Mouse (Mus musculus) olfactory bulb, adult 2 months (tissue): ENCODE data around the gene Mapkapk2. TPM values are rescaled to one million over a fixed set of nuclear protein-coding genes. Genes with fewer than 3 reads are reported as not detected.
"Not testable (repeated sequence)": the region's sequence is repeated elsewhere in the genome, so short reads cannot be mapped to it uniquely, and the experiment has no call there.

Experiments used
- H3K27ac ChIP-seq: fragments of 200-500 bp; 2 replicates; pipeline ENCODE4 v1.5.1; 2012; ENCODE audit warnings: low read depth, low read length; ENCODE audit not compliant: insufficient read depth
- H3K4me1 ChIP-seq: fragments of 200-500 bp; 2 replicates; pipeline ENCODE4 v1.6.1; 2012; ENCODE audit warnings: low read length; ENCODE audit not compliant: control insufficient read depth, insufficient read depth
- H3K4me3 ChIP-seq: fragments of 200-500 bp; 2 replicates; pipeline ENCODE4 v1.5.1; 2012; ENCODE audit warnings: mild to moderate bottlenecking, low read depth, low read length, moderate library complexity; ENCODE audit not compliant: insufficient read depth
- CTCF ChIP-seq: fragments of 200-500 bp; IDR thresholded peaks from 2 replicates; pipeline ENCODE4 v1.5.1; 2012; ENCODE audit warnings: low read depth, mild to moderate bottlenecking, low read length, moderate library complexity; ENCODE audit not compliant: insufficient read depth
- POLR2A ChIP-seq: fragments of 200-500 bp; IDR thresholded peaks from 2 replicates; pipeline ENCODE4 v1.6.1; 2012; ENCODE audit warnings: mild to moderate bottlenecking, low read depth, low read length, moderate library complexity; ENCODE audit not compliant: insufficient read depth
- WGBS: fragments of 180-500 bp; shearing (Covaris S2); methylation state at CpG from one replicate; pipeline ENCODE4 v1.1.7; 2018; 5-methylcytosine and 5-hydroxymethylcytosine counted together
- polyA plus RNA-seq: library from polyadenylated mRNA; stranded (reverse); fragments of >200 nt; gene quantifications from 2 replicates; pipeline ENCODE4 v1.2.4, GENCODE M21; 2012; ENCODE audit warnings: low replicate concordance; ENCODE audit not compliant: missing spikeins, insufficient read depth, insufficient read length

The Mapkapk2 gene
- polyA plus RNA-seq, 1 experiment: not detected

- Histone ChIP-seq H3K4me3 (no peak overlapping the region), H3K4me1 (no peaks in the 10 kb centered on the region), H3K27ac (no peak overlapping the region)
- 94% methylated on average over 5 of the region's 5 CpGs for WGBS
- no peak for TF ChIP-seq POLR2A
- no peak for TF ChIP-seq CTCF
These were observed 58.1 kb downstream of the Mapkapk2 start for GRCm38 (mm10) chr1:131039479-131039878.

GRCm38 (mm10) chr1:131038415-131039017 is 59.1 kb downstream of the Mapkapk2 start:
- 92% methylated on average over 10 of the region's 10 CpGs for WGBS
- Histone ChIP-seq H3K4me3 (no peak overlapping the region), H3K4me1 (no peaks in the 10 kb centered on the region), H3K27ac (no peak overlapping the region)
- no peak for TF ChIP-seq POLR2A
- no peak for TF ChIP-seq CTCF

GRCm38 (mm10) chr1:131038001-131038400 is 59.6 kb downstream of the Mapkapk2 start:
- Histone ChIP-seq H3K4me3 (no peak overlapping the region), H3K27ac (no peak overlapping the region), H3K4me1 (no peaks in the 10 kb centered on the region)
- WGBS: 96% methylated on average over 5 of the region's 5 CpGs
- no peak for TF ChIP-seq CTCF
- TF ChIP-seq POLR2A: no peak

GRCm38 (mm10) chr1:131031267-131031666 is 66.4 kb downstream of the Mapkapk2 start:
- WGBS: 60% methylated on average over 3 of the region's 3 CpGs
- no peak overlapping the region for H3K27ac ChIP-seq
- no peak overlapping the region for H3K4me3 ChIP-seq
- no peak for TF ChIP-seq CTCF
- TF ChIP-seq POLR2A: no peak
- H3K4me1 ChIP-seq: no peaks in the 10 kb centered on the region

- Histone ChIP-seq H3K4me1 (no peaks in the 10 kb centered on the region), H3K4me3 (no peak overlapping the region), H3K27ac (no peak overlapping the region)
- TF ChIP-seq CTCF (no peak), POLR2A (no peak)
- WGBS: 24% methylated on average over 7 of the region's 7 CpGs
These were observed 67.4 kb downstream of the Mapkapk2 start for GRCm38 (mm10) chr1:131030261-131030660.

GRCm38 (mm10) chr1:131029215-131029614 is 68.4 kb downstream of the Mapkapk2 start:
- no peak overlapping the region for H3K4me3 ChIP-seq
- H3K4me1 ChIP-seq: no peaks in the 10 kb centered on the region
- no peak overlapping the region for H3K27ac ChIP-seq
- TF ChIP-seq POLR2A: no peak
- no peak for TF ChIP-seq CTCF
- 94% methylated on average over 3 of the region's 3 CpGs for WGBS

- no peak overlapping the region for H3K4me3 ChIP-seq
- no peaks in the 10 kb centered on the region for H3K4me1 ChIP-seq
- TF ChIP-seq POLR2A (no peak), CTCF (no peak)
- H3K27ac ChIP-seq: no peak overlapping the region
- 76% methylated on average over 4 of the region's 4 CpGs for WGBS
These were observed 71.8 kb downstream of the Mapkapk2 start for GRCm38 (mm10) chr1:131025843-131026190.

GRCm38 (mm10) chr1:131024900-131025842 is 72.5 kb downstream of the Mapkapk2 start:
- TF ChIP-seq CTCF: no peak
- Histone ChIP-seq H3K27ac (no peak overlapping the region), H3K4me1 (no peaks in the 10 kb centered on the region), H3K4me3 (no peak overlapping the region)
- 74% methylated on average over 8 of the region's 8 CpGs for WGBS

GRCm38 (mm10) chr1:131023250-131023858 is 74.3 kb downstream of the Mapkapk2 start:
- H3K27ac ChIP-seq, H3K4me3 ChIP-seq, H3K4me1 ChIP-seq: not testable (repeated sequence)
- 90% methylated on average over 4 of the region's 4 CpGs for WGBS
